Mouse (Mus musculus) gastrocnemius, postnatal 4 days (tissue): ENCODE results near the gene Ntng1. TPM values are rescaled to one million over a fixed set of nuclear protein-coding genes. Genes with fewer than 3 reads are reported as not detected.
A peak's percentile ranks its signal among the peaks of the same experiment; 100 is the strongest.

ENCODE experiments used
- DNase-seq, 2 experiments: peaks; one replicate each; pipeline ENCODE4 v3.0.0; 2021 to 2022; ENCODE audit warnings: low spot score in 2 of 2, mixed read lengths in 2 of 2
- total RNA-seq, 2 experiments: library from RNA; stranded (reverse); gene quantifications; 2 replicates each; pipeline ENCODE4 v1.2.3; 2021

The Ntng1 gene
- total RNA-seq, 2 experiments from 2014 or later: 1.1 to 3.1 TPM

DNA sequence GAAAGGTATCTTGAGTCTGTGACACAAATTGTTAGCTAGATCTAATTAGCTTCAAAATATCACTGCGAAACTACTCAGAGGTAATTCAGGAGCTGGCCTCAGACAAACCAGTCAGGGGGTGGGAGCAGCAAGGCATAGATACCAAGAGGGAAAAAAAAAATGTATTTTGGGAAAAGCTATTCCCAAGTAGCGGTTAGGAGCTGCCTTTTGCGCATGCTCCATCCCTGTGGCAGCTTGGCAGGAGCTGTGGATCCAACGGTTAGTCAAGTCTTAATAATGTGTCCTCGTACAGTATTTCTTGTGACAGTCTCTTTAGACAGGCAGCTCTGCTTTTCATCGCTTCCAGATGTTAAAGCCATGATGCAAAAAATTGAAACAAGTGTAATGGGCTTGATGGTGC, 87.9 kb downstream of the Ntng1 start:
- no peak for DNase-seq

GRCm38 (mm10) chr3:110055433-110055832, 88.4 kb downstream of the Ntng1 start:
- DNase-seq: no peak

- DNase-seq: no peak
These were observed 89.7 kb downstream of the Ntng1 start for GRCm38 (mm10) chr3:110054125-110054524.

DNA sequence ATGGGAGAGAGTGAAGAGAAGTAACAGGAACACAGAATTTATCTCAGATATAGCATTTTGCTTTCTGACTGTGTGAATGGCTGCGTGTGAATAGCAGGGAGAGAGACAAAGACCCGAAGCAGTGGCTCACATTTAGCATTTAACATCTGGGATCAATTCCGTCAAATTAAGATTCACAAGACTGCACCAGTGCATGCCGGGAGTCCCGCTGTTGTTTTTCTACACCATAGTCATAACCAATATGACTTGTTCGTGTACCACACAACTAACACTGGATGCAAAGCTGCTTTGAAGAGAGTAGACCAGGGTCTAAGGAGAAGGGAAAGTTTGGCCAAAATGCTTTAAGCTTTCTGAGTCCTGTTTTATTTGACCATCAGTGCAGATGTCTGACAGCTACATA, 95.7 kb downstream of the Ntng1 start:
- no peak for DNase-seq

GRCm38 (mm10) chr3:110046750-110047149, 97.1 kb downstream of the Ntng1 start:
- no peak for DNase-seq

GRCm38 (mm10) chr3:110044209-110044608, 99.6 kb downstream of the Ntng1 start:
- DNase-seq: no peak

GRCm38 (mm10) chr3:110043641-110044187, 100.1 kb downstream of the Ntng1 start:
- no peak for DNase-seq

DNA sequence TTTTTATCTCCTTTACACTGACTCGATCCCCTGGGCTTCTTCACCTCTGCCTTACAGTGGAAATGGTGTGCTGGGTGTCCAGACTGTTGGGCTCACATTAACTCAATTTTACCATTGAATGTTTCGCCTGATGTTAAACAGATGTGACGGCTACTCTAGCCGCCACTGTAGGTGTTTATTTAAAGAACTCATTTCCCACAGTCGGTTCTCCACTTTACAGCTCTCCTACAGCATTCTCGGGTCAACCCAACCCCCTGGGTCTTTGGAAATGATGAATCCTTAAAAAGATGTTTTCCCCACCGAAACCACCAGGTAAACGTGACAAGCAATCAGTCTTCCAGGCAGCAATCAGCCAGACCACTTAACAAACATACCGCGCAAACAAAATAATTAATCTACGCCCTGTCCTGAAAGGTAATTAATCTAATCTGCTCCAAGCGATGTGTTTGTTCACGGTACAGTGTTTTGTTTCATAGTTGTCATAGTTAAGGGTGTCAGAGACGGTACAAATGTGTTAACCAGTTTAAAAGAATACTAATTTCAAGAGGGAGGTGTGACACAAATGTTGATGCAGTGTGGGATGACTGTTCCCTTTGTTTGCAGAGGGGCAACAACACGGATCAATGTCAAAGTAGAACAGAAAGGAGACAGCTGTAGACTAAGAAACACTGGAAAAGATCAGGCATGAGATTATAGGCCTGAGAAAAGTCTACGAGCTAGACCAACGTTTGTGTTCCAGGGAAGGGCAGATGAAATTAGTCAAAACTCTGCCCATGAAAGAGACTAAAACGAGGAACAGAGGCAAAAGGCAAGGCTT, 120.8 kb downstream of the Ntng1 start:
- no peak for DNase-seq

GRCm38 (mm10) chr3:110010870-110011626, 132.8 kb downstream of the Ntng1 start:
- DNase-seq: no peak

DNA sequence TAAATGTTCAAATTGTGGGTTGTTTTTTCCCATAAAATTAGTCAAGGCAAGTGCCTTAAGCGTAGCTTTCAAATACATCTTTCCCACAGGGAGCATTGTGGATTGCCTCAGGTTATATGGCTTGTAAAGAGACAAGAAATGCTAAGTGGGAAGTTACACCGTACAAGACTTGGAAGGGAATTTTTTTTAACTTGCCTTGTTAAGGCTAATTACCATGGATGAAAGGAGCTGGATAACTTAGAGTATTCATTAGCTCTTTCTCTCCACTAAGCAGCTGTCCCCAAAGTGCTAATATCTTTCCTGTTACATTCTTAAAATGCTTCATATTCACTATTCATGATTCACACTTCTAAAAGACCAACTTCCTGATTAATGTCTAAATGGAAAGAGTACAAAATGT, 133.4 kb downstream of the Ntng1 start:
- DNase-seq: no peak

DNA sequence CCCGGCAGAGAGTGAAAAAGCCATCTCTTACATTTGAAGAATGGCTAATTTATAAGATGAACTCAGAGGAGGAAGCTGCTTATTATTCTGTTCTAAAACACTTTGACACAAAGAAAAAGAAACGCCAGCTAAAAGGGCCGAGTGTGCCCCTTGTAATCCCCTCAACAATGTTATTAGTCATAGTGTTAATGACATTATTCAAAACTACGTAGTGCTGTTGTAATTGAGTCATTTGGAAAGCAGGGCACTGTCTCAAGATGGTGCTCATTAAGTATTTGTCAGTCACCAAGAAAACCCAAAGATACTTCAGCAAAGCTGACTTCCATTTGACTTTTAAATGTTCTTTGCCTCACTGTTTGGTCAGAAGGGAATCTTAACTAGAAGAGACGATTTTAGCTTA, 143.5 kb downstream of the Ntng1 start:
- DNase-seq: no peak

DNA sequence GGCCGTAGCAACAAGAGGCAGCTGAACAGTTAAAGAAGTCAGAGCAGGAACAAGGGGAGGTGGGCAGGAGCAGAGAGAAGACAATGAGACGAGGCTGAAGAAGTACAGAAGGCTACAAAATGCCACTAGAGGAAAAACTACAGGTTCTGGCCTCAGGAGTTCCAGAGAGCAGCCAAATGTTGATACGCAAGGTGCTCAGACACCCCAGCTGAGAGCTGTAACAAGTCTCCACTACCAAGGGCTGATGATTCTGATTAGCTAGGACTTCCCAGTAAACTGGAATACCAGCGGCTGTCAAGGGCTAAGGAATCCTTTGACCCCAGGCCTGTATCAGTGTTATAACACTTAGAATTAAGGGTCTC, 148.2 kb downstream of the Ntng1 start:
- no peak for DNase-seq

- DNase-seq: no peak
These were observed 148.7 kb downstream of the Ntng1 start for GRCm38 (mm10) chr3:109994978-109995662.

DNA sequence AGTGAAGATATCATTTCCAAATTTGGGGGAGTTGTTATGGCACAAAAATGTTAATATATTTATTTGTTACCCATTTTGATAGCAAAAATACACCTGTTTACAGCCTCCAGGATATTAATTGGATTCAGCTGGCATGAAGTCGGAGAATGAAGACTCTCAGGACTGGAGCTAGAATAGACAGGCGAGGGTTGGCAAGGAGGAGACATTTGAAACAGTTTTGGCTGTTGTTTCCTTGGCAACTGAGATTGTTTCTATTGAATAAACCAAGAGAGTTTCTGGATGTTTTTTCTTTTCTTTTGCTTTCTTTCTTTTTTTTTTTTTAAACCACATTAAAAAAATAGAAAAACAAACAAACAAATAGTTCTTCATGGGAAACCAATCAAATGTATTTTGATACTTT, 159.7 kb downstream of the Ntng1 start:
- DNase-seq: no peak

DNA sequence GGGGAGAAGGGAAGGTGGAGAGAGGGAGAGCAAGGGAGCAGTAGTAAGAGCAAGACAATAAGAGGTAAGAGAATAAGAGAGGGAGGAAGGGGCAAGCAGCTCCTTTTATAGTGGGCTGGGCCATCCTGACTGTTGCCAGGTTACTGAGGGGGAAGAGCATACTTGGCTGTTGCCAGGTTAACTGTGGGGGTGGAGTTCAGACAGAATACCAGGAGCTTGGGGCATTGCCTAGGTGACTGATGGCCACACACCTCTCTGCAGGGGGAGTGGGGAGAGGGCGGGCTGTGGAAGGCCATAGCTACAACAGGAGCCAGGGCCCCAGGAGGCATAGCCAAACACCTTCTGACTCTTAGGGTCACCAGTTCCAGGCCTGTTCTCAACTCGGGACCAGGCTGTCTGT, 166.2 kb downstream of the Ntng1 start:
- no peak for DNase-seq

DNA sequence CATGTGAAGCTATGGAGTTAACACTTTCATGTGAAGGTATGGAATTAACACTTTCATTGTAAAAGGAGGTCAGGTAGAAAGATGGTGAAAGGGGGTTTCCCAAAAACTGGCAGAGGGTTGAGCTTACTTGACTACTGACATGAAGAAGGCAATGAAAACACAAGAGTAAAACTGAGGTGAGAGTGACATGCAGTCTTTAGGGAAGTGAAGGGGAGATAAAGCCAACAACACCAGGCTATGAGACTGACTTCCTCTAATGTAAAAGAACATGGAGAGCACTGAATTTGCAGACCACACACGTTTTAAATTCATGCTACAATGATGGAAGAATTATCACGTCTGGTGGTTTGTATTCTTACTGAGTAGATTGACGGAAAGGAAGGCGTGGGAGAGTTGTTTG, 168.7 kb downstream of the Ntng1 start:
- no peak for DNase-seq

DNA sequence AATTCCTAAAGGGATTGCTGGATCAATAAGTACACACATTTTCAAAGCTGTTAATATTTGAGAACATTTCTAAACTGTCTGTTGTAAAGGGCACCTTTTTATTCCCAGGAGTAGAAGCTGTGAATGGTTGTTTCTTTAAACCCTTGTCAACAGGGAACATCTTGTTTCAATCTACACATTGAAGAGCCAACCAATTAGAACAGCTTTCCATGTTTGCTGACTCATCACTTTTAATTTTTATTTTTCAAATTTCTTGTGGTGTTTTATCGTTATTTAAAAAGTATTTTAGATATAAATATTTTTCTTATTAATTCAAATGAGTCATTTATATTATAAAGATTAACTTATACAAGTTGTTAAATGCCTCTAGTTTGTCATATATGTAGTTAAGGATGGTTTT, 172.3 kb downstream of the Ntng1 start:
- DNase-seq: no peak

- no peak for DNase-seq
These were observed 173.6 kb downstream of the Ntng1 start for GRCm38 (mm10) chr3:109970181-109970580.

DNA sequence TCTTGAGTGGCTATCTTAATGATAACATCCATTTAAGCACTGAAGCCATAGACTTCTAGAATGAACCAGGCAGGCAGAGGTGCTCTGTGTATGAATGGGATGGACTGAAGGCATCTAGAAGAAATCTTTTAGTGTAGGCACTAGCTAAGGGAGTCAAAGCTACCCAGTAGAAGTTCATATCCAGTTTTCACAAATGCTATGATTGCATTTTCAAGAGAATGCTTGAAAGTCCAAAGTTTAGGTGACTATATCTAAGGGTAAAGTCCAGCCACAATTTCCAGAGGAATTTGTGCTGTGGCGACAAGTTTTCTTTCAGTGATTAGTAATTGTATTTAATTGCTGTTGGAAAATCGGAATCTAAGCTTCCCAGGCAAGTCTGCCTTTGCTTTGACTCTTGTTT, 181.2 kb downstream of the Ntng1 start:
- DNase-seq: no peak

- DNase-seq: no peak
These were observed 200.9 kb downstream of the Ntng1 start for GRCm38 (mm10) chr3:109942960-109943359.

DNA sequence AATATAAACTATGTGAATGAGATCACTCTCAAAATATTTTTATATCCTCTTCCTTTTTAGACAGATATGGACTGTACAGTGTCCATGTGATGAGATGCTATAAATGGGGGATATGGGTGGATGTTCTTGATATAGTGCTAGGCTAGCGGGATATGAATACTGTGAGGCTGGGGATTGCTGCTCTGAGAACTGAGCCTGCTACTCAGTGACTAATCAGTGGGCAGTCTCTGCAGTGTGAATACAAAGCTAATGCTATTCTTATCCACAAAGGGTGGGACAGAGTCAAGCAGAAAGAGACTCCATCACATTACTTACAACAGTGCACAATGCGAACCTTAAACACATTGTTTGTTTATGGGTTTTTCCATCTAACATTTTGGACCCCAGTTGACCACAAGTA, 206.2 kb downstream of the Ntng1 start:
- no peak for DNase-seq

GRCm38 (mm10) chr3:109936275-109936674, 207.5 kb downstream of the Ntng1 start:
- peak in 1 of 2 experiments; percentile 55 for DNase-seq
